Mouse (Mus musculus) thymus, postnatal 10 days (tissue): ENCODE measurements around the gene Ppdpf.

Experiments
- DNase-seq, 2 experiments: peaks; one replicate each; pipeline ENCODE4 v3.0.0; 2021; ENCODE audit warnings: low spot score in 2 of 2

Ppdpf gene

DNA sequence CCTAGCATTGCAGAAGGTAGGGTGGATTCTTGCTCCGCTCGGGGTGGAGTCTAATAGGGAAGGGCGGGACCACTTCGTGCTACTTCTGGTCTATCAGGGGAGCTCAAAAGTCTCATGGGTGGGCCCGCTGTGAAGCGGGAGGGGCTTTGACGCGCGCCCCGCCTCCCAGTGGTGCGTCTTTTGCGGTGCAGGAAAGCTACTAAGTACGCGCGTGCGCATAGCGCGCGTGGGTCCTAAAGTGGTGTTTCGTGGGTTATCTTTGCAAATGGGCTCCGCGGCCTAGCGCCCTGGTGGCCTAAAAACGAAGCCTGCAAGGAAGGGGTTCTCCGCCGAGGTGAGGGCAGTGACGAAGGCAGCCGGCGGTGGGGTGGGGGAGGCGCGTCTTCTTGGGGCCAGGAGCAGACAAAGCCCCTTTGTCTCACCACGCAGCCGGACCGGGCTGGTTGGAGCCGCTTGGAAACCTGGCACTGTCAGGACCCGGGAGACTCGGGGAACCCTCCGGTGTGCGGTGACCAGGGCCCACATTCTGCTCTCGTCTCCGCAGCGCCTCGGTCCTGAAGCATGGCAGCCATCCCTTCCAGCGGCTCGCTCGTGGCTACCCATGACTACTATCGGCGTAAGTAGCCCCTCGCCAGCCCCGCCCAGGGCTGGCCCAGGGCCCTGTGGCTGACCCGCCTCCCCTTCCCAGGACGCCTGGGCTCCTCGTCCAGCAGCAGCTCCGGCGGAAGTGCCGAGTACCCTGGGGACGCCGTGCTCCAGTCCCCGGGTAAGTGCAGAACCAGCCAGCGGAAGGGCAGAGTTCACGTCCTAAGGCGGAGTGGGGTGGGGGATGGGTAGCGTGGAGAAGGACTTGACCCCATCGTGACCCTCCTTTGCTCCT lies at the start of gene Ppdpf:
Gene Ppdpf (plus strand): TSS at position 127 of the 880 bp plus-strand sequence.
- DNase-seq, result peak; percentile 90 to 93

DNA sequence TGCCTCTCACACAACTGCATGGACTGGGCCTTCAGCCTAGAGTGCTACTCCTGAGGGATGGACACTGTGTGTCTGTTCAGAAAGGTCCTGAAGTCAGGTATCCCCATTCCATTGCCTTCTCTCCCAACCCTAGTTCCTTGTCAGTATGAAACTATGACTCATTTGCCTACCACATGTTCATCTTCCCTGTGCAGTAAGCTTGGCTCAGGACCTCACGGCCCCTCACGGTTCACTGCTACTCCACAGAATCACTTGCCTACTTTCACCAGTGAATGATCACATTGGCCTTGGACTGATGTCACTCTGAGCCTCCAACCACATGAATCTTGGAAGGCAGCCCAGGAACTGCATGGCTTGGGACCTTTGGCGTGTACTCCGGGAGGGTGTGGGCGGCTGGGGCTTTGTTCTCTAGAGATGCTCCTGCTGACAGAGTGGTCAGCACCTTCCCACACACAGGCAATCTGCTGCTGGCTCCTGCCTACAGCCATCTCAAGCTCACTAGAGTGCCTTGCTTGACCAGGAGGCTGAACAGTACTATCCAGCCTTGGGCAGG lies 47.3 kb upstream of the Ppdpf start:
- DNase-seq, result no peak

DNA sequence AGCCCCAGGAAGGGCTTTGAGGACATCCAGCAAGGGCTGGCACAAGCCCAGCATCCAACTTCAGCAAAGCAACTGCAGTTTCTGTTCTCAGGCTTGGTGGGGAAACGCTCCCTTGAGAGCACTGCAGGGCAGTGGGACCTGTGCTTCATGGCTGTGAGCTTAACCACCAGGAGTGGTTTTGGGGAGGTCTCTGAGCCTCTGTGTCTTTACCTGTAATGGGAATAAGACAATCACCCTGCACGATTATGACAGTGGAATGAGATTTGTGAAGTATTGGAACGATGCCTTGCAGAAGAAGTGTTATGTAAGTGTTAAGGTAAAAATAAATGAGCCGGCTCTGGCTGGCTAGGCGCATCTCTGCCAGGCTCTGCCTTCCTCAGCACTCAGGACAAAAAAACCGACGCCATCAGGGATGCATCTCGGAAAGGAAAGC lies 44.3 kb upstream of the Ppdpf start:
- DNase-seq, result no peak

DNA sequence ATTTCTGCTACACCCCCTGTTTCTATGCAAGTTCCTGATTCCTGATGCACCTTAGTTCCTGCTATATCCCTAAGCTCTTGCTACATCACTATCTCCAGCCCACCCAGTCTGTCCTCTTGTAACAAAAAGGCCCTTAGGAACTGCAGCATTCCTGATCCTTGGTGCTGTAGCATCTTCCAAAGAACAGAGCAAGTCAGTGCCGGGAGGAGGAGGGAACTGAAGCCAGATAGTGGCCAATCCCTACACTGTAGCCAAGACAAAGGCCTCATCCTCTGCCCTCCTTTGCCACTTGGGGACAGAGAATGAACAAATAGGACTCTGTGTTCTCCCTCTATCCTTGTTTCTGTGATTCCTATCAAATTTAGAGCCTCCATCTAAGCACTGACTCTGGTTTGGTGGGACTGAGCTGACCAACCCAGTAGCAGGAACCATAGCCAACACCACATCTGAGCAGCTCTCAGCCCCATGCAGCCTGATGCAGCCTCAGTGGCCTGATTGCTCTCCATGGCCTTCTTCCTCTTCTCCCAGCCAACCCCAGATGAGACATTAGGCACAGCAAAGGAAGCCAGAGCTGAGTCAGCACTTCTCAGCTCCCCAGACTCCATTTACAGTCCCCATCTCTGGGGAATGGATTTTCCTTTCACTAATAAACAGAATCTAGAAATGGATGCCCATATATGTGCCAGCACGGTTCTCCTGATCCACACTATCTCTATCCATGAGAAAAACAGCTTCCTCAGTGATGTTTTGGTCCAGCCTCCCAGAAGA lies 43.4 kb upstream of the Ppdpf start:
- no peak for DNase-seq

DNA sequence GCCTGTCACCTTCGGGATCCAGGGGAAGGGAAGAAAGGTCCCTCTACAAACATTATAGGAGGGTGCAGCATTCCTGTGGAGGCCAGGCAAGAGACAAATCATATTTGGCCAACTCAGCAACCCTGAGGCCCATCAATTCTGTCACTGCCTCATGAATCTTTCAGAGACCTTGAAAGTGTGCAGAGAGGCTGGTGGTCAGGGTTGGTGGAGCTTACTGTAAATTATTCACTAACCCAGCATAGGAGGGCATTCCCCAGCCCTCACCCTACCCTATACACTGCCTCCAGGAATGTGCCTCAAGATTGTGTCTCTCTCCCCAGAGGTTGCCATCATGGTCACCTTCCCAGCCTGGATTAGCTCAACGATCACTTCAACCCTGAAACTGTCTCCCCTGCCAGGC lies 42.4 kb upstream of the Ppdpf start:
- no peak for DNase-seq

DNA sequence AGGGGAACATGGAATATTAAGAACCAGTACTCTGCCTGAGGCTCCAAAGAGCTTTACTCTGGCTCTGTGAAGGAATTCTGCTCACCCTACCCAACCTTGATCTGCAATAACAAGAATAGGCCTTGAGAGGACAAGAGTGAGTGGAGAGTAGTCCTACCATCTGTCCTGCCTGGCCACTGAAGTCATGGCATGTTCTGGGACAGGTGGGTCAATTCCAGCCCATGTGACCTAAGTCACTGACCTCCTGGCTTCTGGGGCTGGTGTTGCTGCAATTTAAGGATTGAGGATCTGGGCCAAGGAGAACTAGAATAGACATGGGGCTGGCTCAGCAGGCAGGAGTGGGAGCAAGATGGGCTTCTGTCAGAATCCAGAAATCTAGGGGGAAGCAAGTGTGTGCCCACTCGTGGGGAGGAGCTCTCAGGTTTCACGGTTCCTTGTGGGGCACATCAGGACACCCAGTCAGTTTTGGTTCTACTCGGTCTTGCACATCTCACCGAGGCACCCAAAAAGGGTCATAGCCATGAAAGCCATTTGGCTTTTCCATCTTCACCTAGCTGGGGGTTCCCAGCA lies 40.0 kb upstream of the Ppdpf start:
- no peak for DNase-seq

DNA sequence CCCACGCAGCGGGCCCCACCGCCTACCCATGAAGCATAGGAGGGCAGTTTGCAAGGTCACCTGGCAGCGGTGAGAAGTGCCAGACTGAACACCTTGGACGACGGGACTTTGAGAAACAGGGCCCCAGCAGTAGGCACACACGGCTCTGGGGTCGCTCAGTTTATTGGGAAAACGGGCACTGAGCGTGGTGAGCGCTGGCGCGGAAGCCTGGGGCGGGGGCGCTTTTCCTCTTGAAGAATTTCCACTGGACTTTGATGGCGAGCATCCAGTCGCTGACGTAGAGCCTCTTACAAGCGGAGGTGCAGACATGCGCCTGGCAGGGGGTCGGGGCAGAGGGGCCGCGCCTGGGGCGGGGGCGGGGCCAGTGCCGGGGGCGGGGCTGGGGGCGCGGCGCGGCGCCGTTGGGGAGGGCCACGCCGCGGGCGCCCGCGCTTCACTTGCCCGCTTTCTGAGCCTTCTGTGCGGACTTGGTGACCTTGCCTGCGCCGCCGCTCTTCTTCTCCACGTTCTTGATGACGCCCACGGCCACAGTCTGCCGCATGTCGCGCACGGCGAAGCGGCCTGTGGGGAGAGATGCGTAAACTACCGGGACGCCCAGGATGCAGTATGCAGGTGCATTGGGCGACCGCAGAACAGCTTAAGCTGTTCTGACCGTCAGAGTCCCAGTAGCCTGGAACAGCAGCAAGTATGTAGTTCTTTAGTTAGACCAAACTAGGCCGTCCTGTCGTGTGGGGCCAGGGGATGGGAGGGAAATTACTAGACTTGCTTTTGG lies 39.3 kb upstream of the Ppdpf start:
- peak in 1 of 2 experiments; percentile 10 for DNase-seq

DNA sequence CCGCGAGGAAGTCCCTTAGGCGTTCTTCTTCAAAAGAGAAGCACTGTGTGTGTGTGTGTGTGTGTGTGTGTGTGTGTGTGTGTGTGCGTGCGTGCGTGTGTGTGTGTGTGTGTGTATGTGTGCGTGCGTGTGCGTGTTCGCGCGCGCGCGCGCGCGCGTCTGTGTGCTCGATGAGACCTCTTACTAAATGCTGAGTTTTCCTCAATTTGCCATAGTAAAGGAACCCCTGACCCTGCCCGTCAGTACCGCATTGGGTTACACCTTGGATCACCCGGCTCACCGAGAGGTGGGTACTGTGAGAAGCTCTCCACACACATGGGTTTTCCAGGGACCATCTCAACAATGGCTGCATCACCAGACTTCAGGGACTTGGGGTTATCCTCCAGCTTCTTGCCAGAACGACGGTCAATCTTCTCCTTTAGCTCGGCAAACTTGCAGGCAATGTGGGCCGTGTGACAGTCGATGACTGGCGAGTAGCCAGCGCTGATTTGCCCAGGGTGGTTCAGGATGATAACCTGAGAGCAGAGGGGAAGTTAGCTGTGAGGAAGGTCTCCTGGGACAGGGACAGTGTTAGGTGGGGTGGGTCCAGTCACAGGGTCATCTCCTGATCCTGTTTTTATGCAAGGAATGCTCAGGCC lies 38.6 kb upstream of the Ppdpf start:
- no peak for DNase-seq

DNA sequence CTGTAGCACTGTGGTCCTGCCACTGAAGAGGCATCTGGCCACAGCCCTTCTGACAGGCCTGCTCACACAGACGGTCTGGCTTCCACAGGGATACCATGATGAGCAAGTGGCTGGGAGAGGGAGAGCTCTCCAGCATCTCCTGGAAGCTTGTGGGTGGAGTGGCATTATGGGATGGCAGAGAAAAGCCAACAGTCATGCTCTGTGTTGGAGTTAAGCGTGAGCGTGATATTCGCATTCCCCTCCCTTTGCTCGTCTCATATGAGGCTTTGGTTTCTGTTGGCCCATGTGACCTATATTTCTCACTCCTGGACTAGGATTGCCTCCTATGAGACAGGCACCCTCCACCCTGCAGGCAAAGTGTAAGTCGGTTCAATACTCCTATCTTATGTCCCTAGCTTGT lies 36.8 kb upstream of the Ppdpf start:
- DNase-seq, result no peak

DNA sequence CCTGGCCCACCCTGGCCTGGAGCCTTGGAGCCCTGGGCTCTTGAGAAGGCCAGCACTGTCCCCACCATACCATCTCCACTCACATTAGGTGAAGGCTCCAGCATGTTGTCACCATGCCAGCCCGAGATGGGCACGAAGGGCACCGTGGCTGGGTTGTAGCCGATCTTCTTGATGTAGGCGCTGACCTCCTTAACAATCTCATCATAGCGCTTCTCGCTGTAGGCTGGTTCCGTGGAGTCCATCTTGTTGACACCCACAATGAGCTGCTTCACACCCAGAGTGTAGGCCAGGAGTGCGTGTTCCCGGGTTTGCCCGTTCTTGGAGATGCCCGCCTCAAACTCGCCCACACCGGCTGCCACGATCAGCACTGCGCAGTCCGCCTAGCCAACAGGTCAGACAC lies 34.3 kb upstream of the Ppdpf start:
- DNase-seq, result no peak

DNA sequence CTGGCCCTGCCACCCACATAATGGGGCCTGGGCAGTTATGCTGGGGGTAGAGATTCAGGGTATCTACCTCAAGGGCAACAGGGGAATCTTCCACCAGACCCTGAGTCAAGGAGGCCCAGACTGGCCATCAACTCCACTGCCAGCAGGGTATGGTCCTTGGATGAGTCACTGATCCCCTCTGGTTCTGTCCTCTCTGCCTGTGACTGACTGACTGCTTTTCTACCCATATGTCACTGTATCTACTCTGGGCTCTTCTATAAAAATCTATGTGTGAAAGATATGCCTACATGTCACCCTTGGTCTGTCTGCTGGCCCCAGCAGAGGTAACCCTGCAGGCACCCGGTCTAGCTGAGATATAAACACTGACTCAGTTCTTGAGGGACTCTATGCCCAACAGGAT lies 33.9 kb upstream of the Ppdpf start:
- DNase-seq, result no peak

DNA sequence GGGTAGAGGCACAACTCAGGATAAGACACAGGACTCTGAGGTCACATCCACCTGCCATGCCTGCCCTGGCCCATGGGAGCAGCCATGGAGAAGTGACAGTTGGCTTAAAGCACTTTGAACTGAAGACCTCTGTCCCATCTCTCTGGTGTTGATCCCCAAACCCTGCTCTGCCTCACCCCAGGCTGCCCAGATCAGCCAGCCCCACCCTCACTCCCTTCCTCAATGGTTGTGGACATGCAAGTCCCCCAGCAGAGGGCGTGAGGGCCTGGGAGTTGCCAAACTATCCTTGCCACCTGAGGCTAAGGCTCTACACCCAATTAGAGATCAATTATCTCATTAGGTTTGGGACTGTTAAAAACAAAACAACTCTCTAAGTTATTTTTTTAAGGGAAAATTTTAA lies 33.2 kb upstream of the Ppdpf start:
- peak in 1 of 2 experiments; percentile 22 for DNase-seq

DNA sequence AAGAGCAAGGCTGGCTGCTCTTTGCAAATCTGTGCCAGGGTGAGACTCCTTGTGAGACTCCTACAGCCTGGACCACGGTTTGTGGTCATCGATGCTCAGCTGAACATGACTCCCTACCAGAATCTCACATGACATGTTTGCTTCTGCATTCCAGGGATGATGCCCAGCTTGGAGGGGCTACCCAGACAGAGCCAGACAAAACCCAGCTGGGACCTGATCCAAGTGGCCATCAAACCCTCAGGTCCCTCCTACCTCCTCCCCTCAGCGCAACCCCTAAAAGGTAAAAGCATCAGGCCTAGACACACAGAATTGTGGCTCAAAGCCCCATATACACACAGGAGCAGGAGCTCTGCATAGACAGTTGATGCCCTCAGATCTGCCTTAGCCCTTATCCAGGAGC lies 32.7 kb upstream of the Ppdpf start:
- no peak for DNase-seq

DNA sequence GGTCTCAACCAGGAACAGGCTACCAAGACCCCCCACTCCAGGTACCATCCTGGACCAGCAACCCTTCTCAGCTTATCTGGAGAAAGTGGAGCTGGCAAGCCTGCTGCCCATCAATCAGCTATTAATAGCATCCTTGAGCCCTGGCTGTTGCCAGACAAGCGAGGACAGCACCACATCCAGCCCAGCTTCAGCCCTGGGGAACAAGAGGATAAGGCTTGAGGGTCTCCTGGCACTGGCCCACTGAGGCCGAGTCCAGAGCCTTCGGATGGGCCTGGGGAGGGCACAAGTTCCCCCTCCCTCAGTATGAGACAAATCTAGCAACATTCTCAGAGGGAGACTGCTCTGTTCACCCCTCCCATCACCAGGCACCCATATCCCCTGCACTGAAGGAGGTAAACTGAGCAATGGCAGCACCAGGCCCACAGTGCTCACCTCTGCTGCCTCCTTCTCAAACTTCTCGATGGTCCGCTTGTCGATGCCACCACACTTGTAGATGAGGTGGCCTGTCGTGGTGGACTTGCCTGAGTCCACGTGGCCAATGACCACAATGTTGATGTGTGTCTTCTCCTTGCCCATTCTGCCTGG lies 32.1 kb upstream of the Ppdpf start:
- no peak for DNase-seq

DNA sequence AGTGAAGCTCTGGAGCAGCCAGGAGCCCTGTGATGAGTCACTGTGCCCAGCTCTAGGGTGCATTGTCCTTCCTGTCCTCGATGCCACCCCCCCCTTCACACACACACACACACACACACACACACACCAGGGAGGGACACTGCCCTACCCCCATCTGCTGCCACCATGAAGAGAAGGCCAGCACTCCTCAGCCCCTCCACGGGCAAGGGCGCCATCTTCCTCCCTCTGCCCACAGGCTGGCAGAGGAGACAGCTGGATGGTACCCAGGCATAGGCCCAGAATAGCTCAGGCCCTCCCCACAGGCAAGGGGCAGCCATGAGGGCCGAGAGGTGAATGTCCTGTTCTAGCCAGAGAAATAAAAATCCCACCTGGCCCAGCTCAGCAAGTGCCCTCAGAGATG lies 31.2 kb upstream of the Ppdpf start:
- no peak for DNase-seq

DNA sequence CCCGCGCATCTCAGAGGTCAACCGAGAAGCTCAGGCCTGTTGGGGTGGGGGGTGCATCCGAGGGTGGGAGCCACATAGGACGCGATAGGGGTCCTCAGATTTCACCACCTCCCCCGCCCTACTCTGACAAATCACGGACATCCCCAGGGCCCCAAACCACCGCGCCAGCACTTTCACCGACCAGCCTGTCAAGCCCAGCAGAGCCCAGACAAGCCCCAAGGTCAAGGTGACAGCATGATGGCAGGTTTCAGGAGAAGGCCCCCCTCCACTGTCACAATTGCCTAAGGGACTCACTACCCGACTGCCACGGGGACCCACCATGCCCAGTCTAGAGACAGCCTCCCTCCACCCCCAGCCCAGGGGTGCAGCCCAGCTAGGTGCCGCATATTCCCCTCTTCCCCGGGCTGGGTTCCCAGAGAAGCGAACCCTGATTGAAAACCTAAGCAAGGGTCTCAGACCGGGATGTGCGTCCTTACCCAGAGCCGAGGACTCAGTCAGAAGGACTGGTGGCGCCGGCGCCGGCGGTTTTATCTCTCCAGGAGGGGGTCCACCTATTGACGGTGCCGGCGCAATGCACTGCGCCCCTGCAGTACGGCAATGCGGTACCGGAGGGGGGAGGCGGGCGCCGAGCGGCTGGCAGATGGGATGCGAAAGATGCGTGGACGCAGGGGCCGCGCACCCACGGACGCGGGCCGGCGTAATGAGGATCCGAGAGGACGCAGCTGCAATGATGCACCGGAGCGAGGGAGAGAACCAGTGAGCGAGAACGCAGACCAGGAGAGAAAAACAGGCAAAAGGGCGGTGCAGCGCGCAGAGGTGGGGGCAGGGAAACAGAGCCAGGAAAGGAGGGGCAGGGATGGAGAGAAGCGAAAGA lies 30.6 kb upstream of the Ppdpf start, which contains the start of gene Eef1a2:
Gene Eef1a2 (minus strand): TSS at position 767 of the 874 bp plus-strand sequence.
- DNase-seq, result no peak

DNA sequence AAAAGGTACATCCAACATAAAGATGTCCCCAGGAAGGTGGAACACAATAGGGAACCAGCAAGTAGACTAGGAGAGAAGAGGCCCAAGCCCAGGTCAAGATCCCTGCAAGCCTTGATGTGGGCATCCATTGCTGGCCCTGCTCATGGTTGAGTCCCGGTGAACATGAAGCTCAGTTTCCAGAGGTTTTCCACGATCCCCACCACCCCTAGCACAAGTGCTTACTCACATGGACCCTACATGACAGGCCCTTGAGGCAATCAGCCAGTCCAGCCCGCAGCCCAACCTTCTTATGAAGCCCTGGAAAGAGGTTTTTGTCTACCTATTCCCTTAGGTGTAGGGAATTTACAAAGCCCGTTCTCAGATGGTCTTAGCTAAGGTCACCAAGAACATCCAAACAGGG lies 29.9 kb upstream of the Ppdpf start:
- DNase-seq, result no peak

DNA sequence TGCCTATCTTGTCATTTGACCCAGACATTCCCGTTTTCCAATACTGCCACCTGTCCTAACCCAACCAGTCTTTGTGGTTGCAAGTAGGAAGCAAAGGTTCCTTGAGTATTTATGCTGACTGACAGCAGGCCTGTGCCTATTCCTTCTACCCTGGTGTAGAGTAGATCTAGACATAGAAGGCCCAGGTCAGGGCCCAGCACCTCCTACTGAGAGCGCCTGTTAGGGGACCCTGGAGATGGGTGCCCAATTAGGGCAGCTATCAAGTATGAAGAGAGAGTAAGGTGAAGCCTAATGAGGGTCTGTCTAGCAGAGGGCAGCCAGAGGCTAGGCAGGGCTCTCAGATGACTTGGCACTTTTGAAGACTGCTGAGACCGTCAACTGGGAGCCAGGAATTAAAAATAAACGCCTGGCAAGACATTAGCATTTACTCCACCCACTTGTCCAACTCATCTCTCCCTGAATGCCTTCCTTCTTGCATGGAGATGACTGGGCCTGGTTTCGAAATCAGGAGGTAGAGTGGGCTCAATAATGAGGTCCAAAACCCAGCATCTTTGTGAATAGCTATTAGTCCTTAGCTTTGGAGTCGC lies 29.2 kb upstream of the Ppdpf start:
- DNase-seq, result no peak

DNA sequence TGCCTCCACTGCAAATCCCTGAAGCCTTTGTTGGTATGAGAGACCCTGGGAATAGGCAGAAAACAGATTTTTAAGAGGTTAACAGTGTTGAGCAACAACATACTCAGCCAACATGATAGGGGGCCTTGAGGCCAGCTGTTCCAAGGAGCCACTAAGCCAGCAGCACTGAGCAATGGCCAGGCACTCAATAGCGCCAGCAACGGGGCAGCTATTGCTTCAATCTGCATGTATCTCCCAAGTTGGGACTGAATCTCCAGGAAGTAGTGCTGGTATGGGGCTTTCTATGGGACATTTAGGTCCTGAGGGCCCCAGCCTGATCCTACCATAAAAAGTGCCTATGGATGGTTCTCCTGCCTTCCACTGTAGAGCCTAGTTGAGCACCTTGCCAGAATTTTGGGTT lies 28.6 kb upstream of the Ppdpf start:
- no peak for DNase-seq
